Mouse (Mus musculus): ENCODE measurements around the gene Gm21985.

The Gm21985 gene

DNA sequence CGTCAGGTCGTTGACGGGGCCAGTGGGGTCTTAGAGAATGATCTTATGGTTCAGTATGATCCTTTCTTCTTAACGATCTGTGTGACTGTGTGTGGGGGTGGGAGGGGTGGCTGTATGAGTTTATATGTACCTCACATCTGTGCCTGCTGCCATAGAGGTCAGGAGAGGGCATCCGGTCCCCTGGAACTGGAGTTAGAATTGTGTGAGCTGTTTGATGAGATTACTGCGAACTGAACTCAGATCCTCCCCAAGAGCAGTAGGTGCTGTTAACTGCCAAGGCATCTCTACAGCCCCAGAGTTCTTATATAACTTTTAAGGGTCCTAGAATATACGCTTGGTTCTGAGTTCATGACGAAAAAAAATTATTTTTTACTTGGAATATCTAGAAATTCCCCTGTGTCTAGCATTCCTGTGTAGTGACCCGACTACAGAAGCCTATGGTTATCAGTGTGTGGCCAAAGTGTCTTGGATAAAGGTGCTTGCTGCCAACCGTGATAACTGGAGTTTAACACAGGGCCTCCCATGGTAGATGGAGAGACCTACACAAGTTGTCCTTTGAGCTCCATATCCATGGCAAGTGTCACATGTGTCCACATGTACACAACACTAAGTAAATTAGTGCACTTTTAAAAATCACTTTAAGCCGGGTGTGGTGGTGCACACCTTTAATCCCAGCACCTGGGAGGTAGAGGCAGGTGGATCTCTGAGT, 62.1 kb downstream of the Gm21985 start:
- DNase-seq (ENCODE audit: low spot score in 2 of 2) = no peak

DNA sequence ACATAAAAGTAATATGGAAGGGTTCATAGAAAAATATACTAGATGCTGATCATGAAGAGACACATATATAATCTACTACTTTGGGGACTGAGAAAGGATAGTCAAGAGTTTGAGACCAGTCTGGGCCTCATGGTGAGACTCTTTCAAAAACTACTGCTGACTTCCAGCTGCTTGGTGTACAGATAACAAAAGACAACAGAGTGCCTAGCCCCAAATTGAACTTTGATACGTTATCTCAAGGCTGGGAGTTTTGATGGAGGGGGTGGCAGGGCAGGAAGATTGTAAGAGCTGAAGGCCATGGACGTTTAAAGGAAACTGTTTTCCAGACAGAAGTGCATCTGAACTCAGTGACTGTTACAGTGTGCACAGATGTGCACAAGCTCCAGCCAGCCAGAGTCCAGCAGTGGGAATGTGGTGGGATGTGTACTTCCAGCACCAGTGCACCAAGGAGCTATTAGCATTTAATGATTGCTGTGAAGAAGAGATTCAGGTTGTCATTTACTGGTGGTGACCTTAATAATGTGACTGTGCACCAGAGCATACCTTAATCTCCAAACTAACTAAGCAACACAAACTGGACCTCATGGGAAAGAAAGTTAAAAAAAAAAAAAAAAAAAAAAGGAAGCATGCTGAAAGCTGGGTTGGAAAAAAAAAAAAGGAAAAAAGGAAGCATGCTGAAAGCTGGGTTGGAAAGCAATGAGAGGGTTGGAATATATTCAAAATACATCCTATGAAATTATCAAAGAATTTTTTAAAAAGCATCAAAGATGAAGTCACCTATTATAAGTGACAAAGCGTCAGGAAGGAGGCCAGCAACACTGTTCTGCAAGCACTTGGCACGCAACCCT, 66.2 kb downstream of the Gm21985 start:
- DNase-seq (ENCODE audit: low spot score in 2 of 2) = no peak

GRCm38 (mm10) chr2:112337211-112337610, 71.1 kb downstream of the Gm21985 start:
- DNase-seq (ENCODE audit: low spot score in 2 of 2) = no peak

GRCm38 (mm10) chr2:112339736-112340135, 73.6 kb downstream of the Gm21985 start:
- no peak for DNase-seq (ENCODE audit: low spot score in 2 of 2)

GRCm38 (mm10) chr2:112341117-112341516, 75.0 kb downstream of the Gm21985 start:
- DNase-seq (ENCODE audit: low spot score in 2 of 2) = no peak

DNA sequence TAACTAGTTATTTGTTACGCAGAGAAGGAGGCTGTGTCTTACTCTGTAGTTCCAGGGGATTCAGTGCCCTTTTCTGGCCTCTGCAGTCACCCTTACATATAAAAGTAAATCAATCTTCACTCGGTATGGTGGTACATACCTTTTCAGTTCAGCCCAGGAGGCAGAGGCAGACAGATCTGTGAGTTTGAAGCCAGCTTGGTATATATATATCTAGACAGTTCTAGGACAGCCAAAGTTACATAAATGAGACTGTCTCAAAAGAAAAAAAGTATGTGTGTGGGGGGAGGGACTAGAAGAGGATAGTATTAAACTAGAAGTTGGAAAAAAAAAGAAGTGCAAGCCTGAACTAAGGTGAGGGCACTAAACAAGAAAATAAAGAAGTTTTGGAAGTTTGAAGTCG, 82.1 kb downstream of the Gm21985 start:
- no peak for DNase-seq (ENCODE audit: low spot score in 2 of 2)

DNA sequence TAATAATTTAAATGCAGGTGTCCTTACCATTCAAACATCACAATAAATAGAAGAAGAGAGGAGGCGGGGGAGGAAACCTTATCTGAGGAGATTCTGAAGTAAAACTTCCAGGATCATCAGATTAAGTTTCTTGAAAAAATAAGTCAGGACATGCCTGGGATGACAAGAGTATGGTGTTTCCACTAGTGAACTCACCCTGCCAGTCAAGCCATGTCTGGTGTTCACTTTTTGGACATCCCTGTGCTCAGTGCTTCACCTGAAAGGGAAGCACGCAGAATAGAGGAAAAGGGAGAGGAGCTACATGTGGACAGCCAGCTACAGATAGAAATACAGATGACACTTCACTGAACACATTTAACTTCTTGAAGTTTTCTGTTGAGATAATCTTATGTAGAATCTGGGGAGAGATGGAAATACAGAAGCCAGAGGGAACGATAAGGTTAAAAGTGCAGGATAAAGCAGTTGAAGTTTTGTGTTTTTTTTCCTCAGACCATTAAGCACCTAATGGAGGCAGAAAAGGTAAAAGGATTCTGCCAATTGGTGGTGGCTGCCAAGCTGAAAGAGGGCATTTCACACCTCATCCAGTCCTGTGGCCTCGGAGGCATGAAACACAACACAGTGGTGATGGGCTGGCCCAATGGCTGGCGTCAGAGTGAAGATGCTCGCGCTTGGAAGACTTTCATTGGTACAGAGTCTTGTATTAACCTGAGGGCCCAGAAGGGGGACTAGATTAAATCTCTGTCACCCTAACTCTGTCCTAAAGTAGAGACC, 87.8 kb downstream of the Gm21985 start:
- no peak for DNase-seq (ENCODE audit: low spot score in 2 of 2)

GRCm38 (mm10) chr2:112359611-112360010, 93.5 kb downstream of the Gm21985 start:
- DNase-seq (ENCODE audit: low spot score in 2 of 2) = no peak

DNA sequence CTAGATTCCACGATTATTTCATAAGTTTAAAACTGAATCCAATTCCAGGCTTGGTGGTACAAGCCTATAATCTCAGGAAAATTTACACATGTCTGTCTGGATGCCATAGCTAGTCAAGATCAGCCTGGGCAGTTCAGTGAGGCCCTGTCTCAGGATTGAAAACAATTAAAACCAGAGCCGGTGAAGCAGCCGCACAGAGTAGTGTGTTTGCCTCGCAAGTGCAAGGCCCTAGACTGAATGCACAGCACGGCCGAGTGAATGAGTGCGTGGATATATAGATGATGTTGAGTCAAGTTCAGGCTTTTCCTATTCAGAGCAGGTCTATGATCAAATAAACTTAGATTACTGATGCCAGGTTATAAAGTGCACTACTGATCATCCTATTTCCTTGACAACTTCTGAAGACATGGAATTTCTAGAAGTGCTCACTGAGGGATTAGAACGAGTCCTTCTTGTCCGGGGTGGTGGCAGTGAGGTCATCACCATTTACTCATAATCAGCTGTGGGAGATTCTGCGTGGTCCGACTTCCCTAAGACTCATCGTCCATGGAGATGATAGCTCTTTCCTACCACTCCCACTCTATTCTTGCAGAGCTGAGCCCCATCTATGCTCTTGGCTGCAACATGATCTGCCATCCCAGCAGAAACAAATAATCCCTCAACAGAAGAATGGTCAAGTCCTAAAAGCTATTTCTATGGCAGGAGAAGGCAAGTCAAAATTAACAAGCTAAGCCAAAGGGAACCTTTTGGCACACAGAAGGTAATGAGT, 94.1 kb downstream of the Gm21985 start:
- DNase-seq (ENCODE audit: low spot score in 2 of 2) = no peak

DNA sequence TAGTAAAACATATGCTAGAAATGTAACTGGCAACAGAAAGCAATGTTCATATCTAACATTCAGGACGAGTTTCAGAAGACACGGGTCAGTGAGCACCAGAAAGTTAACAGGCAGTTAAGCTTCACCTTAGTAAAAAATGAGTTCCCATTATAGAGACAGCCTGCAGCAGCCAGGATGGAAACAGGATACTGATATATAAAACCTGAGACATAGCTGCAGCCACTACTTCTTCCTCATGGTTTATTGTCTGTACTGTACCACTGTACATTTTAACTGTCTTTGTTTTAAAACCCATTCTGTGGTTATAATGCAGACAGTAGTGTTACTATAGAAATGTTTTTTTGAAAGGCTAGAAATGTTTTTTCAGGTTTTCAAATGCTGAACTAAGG, 94.7 kb downstream of the Gm21985 start:
- no peak for DNase-seq (ENCODE audit: low spot score in 2 of 2)

GRCm38 (mm10) chr2:112367222-112367621, 101.1 kb downstream of the Gm21985 start:
- peak in 1 of 2 experiments; percentile 8 for DNase-seq (ENCODE audit: low spot score in 2 of 2)

- DNase-seq (ENCODE audit: low spot score in 2 of 2) = peak; percentile 81 to 89
Observed at GRCm38 (mm10) chr2:112367726-112368673, 101.9 kb downstream of the Gm21985 start, which contains the start of gene Emc4. Gene Emc4 (minus strand): TSS chr2:112368027.

DNA sequence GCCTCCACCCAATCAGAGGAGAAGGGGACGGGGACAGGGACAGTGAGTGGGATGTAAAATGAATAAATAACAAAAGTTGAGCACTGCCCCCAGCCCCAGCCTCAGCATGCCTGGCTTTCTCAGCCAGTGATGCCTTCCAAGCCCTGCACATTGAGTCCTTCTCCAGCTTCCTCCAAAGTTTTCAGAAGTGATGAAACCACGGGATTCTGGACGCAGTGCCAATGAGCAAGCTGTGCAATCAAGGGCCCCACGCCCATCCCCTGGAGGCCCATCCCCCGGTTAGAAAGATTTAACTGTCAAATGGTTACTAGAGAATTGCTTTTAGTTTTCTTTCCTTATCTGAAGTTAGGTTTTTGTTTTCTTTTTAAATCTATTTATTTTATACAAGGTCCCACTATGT, 103.8 kb downstream of the Gm21985 start:
- DNase-seq (ENCODE audit: low spot score in 2 of 2) = no peak

DNA sequence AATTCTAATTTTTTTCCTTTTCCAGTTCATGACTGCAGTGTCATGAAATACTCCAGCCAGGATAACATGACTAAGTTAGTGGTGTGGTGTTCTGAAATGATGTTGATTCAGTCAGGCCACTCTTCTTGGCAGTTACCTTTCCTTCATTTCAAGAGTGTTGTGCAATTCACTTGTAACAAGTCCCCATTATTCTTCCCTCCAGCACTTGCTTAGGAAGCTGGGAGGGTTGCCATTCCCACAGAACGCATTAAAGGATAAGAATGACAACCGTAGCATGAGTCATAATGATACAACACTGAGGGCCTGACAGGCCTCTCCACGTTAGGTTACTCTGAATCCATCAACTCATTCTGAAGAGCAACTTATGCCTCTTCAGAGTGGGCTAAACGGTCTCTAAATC, 107.0 kb downstream of the Gm21985 start:
- DNase-seq (ENCODE audit: low spot score in 2 of 2) = no peak

GRCm38 (mm10) chr2:112374610-112375009, 108.5 kb downstream of the Gm21985 start:
- DNase-seq (ENCODE audit: low spot score in 2 of 2) = no peak

- DNase-seq (ENCODE audit: low spot score in 2 of 2) = peak; percentile 81 to 89
Observed at GRCm38 (mm10) chr2:112378973-112379898, 113.1 kb downstream of the Gm21985 start, which contains the start of gene Katnbl1. Gene Katnbl1 (plus strand): TSS chr2:112379211.

GRCm38 (mm10) chr2:112380131-112380530, 114.0 kb downstream of the Gm21985 start:
- DNase-seq (ENCODE audit: low spot score in 2 of 2) = no peak

DNA sequence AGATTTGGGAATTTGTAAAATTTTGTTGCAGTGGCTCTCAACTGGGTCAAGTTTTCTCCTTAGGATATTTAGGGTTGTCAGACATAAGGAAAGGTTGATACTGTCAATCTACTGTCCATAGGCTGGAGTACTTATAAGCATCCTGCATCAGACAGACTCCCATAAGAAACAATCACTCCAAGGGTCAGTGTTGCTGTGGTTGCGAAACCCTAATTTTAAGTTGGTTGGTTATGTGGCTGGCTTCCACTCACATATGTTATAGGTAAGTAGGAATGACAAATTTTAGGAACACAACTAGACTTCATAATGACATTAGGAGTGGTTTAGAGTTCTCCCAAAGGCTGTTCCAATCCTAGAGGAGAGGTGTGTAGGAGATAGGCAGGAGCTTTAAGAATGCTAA, 115.1 kb downstream of the Gm21985 start:
- no peak for DNase-seq (ENCODE audit: low spot score in 2 of 2)

DNA sequence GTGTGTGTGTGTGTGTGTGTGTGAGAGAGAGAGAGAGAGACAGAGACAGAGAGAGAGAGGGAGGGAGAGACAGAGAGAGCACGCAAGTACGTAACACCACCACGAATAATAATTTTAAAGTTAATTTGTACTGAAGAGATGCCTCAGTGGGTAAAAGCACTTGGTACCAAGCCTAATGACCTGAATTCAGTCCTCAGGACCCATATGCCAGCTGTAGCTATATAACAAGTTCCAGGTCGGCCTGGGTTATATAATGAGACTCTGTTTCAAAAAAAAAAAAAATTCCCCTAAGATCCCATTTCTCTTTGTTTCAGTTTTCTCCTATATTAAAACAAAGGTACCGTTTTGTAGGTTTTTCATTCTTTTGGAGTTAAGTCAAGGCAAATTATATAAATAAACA, 124.7 kb downstream of the Gm21985 start:
- no peak for DNase-seq (ENCODE audit: low spot score in 2 of 2)
